Mouse (Mus musculus): ENCODE results near the gene Acrbp. TPM values are rescaled to one million over a fixed set of nuclear protein-coding genes. Genes with fewer than 3 reads are reported as not detected.
A peak's percentile ranks its signal among the peaks of the same experiment; 100 is the strongest.
"Not testable (repeated sequence)": the region's sequence is repeated elsewhere in the genome, so short reads cannot be mapped to it uniquely, and the experiment has no call there.

Acrbp gene
- 21.9 and 26.2 TPM in 2 replicates for polyA plus RNA-seq (2015; fragmentation: Nextera tagmentation; extraction: Ambion mirVana)

DNA sequence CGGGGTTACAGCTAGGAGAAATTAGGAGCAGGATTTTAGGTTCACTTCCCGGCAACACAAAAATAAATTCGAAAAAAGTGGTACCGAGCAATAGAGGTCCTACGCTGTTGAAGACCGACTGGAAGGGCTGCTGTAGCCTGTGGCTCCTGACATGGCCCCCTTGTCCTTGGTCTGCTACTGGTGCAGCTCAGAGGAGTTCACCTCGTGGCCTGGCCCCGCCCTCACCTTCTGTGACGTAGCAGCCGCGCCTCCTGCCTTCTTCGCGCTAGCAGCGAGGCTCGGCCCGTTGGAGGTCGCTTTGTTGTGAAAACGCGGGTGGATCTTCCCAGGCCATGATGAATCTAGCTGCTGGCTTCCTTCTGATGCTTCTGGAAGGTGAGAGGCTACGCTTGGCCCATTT, at the start of gene Acrbp:
TSS of gene Acrbp (plus strand) at position 12 of the 400 bp plus-strand sequence.
- no peak within 1 kb of the TSS for H3K9ac ChIP-seq (replicated peaks)

DNA sequence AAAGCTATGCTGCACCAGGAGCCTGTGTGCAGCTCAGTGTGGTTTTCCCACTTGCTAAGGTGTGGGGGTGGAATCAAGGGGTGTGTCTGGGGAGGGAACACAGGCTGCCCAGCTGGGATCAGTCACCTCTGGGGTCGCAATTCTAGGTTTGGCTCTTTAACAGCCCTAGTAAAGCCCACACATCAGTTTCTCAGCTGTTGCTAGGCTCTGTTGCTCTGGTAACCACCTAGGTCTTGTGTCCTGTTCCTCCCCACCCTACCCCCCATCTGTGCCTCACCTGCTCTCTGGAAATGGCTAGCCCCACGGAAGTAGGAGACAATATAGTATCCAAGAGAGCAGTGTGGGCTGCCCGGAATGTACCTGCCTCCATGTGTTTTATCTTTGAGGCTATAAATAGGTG, 45.8 kb upstream of the Acrbp start:
- Histone ChIP-seq H3K9me3 (no peaks in the 10 kb centered on the region), H3K4me3 (no peak overlapping the region), H3K9ac (replicated peaks) (no peak overlapping the region; the same call in 1 of the 2 replicates), H3K27ac (replicated peaks) (no peak overlapping the region), H3K36me3 (no peaks in the 10 kb centered on the region), H3K27me3 (peaks cover 21% of the 10 kb centered on the region), H3K4me1 (peaks cover 15% of the 10 kb centered on the region), H3K4me2 (replicated peaks) (no peak overlapping the region)
- 43% methylated on average over 3 of the region's 3 CpGs for WGBS
- no peak for ATAC-seq (replicated peaks)

More for the DNA sequence above, at the start of gene Acrbp:
- no peak within 1 kb of the TSS for H3K4me2 ChIP-seq (replicated peaks)
- no peak within 1 kb of the TSS for H3K4me3 ChIP-seq
- 39% methylated on average over 20 of the region's 20 CpGs for WGBS
- no peak for ATAC-seq (replicated peaks)
- H3K4me1 ChIP-seq, result peaks cover 3% of the 10 kb centered on the region; the same call in 1 of the 2 replicates
- no peak within 1 kb of the TSS for H3K27ac ChIP-seq (replicated peaks)
- peaks cover 90% of the 10 kb centered on the region for H3K36me3 ChIP-seq
- no peaks in the 10 kb centered on the region for H3K27me3 ChIP-seq
- H3K9me3 ChIP-seq, result no peaks in the 10 kb centered on the region

DNA sequence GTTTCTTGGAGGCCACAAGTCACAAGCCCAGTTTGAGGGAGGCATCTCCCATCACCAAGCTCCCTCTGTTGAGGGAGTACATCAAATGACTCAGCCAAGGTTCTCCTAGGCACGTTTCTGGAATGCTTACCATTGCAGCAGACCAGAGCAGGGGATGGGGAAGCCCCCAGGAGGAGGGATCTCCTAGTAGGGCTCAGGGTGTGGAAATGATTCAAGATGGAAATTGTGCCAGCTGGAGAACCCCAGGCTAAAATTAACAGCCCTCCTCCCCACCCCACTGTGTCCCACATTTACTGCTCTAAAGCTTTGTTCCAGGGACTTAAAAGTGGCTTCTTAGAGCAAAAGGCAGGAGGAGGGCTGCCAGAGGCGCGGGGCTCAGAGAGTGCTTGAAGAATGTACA, 44.4 kb upstream of the Acrbp start:
- no peak overlapping the region for H3K4me3 ChIP-seq
- H3K9ac ChIP-seq (replicated peaks), result no peak overlapping the region
- ATAC-seq (replicated peaks), result no peak
- H3K27ac ChIP-seq (replicated peaks), result no peak overlapping the region
- peaks cover 10% of the 10 kb centered on the region; the same call in 1 of the 2 replicates for H3K27me3 ChIP-seq
- 47% methylated on average over 3 of the region's 3 CpGs for WGBS
- peaks cover 16% of the 10 kb centered on the region for H3K4me1 ChIP-seq
- H3K4me2 ChIP-seq (replicated peaks), result no peak overlapping the region
- no peaks in the 10 kb centered on the region for H3K36me3 ChIP-seq
- H3K9me3 ChIP-seq, result no peaks in the 10 kb centered on the region

DNA sequence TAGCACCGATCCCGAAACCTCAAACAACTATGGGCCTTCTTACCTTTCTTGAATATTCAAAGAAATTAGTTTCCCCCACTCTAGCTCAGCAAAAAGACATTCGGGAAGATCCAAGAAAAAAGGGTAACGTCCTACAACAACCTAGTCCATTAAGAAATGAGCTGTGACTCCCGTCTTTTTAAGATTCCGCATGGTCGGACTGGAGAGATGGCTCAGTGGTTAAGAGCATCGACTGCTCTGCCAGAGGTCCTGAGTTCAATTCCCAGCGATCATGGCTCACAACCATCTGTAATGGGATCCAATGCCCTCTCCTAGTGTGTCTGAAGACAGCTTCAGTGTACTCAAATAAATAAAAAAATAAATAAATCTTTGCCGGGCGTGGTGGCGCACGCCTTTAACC, 41.4 kb upstream of the Acrbp start:
- peak overlapping the region; percentile 86 for H3K9ac ChIP-seq (replicated peaks)
- H3K27ac ChIP-seq (replicated peaks), result peak overlapping the region; percentile 99
- H3K27me3 ChIP-seq, result no peaks in the 10 kb centered on the region
- WGBS, result 45% methylated on average over 13 of the region's 13 CpGs
- peak overlapping the region; percentile 83 for H3K4me2 ChIP-seq (replicated peaks)
- peak overlapping the region; percentile 91 for H3K4me3 ChIP-seq
- ATAC-seq (replicated peaks), result peak; percentile 0; the same call in 1 of the 2 replicates
- H3K36me3 ChIP-seq, result peaks cover 16% of the 10 kb centered on the region
- no peaks in the 10 kb centered on the region for H3K9me3 ChIP-seq
- peaks cover 45% of the 10 kb centered on the region for H3K4me1 ChIP-seq

DNA sequence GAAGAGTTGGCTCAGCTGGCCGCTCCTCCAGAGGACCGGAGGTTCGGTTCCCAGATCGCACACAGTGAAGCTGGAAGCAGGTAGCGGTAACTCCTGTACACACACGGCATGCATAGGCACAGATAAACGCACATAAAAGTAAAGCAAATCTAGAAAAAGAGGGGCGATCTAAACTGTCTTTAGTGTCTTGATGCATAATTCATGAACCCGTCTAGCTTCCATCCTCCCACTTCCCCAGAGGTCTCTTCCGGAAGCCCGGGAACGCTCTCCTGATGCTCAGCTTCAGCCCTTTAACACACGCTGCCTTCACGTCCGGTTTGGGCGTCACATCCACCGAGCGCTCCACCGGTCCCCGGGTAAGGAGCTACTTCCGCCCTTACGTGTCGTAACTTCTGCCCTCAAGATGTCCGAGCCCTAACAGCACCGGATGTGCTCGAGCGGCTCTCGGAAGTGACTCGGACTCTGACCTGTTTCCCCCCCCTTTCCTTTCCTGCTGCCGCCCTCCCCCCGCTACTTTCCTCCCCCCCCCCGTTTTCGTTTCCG, 40.8 kb upstream of the Acrbp start:
- Histone ChIP-seq H3K27me3 (no peaks in the 10 kb centered on the region), H3K9ac (replicated peaks) (peak overlapping the region; percentile 86), H3K4me1 (peaks cover 45% of the 10 kb centered on the region), H3K4me3 (peak overlapping the region; percentile 91), H3K9me3 (no peaks in the 10 kb centered on the region), H3K36me3 (peaks cover 17% of the 10 kb centered on the region), H3K4me2 (replicated peaks) (peak overlapping the region; percentile 83), H3K27ac (replicated peaks) (peak overlapping the region; percentile 99)
- peak; percentile 98 for ATAC-seq (replicated peaks)
- WGBS, result 2% methylated on average over 33 of the region's 34 CpGs

DNA sequence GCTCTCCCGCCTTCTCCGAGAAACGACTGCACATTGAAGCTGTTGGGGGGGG, 40.5 kb upstream of the Acrbp start, which contains the start of gene Zfp384:
TSS of gene Zfp384 (plus strand) at position 17 of the 52 bp plus-strand sequence.
- peak within 1 kb of the TSS; percentile 99 for H3K27ac ChIP-seq (replicated peaks)
- peaks cover 45% of the 10 kb centered on the region for H3K4me1 ChIP-seq
- no peaks in the 10 kb centered on the region for H3K27me3 ChIP-seq
- H3K9me3 ChIP-seq, result no peaks in the 10 kb centered on the region
- 0% methylated on average over 3 of the region's 3 CpGs for WGBS
- peak within 1 kb of the TSS; percentile 91 for H3K4me3 ChIP-seq
- H3K4me2 ChIP-seq (replicated peaks), result peak within 1 kb of the TSS; percentile 83
- peak within 1 kb of the TSS; percentile 86 for H3K9ac ChIP-seq (replicated peaks)
- ATAC-seq (replicated peaks), result no peak
- peaks cover 17% of the 10 kb centered on the region for H3K36me3 ChIP-seq

DNA sequence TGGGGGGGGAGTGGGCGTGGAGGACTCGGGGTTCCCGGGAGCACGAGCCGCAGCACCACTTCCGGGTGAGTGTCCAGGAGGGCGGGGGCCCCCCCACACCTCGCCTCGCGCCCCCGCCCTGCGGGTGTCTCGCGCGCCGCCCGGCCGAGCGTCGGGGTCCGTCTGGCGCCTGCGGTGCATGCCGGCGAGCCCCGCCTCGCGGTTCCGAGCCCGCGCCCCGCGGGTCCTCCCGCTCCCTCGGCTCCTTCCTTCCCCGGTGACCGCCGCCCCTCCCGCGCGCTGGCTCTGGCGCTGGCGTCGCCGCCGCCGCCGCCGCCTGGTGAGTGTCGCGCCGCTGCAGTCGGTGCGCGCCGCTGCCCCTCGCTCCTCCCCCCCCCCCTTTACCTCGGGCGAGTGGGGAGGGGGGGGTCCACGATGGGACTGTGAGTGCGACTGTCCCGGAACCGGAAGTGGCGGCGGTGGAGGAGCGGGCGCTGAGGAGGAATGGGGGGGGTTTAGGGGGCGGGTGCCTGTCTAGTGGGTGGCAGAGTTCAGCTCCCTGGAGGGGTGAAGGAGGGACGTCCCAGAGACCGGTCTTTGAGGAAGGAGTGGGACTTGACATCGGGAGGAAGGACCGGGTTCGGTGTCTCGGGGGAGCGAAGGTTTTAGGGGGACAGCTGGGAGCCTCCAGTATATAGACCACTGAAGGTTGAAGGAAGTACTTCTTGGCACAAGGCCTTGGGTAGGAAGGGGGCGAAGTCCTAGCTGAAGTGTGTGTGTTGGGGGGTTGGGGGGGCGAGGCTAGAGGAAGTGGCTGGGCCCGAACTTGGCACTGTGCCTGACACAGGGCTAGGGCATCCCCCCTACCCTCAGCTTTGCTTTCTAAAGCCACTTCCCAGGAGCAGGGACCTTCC, 40.1 kb upstream of the Acrbp start:
- Histone ChIP-seq H3K4me3 (peak overlapping the region; percentile 91), H3K4me1 (peaks cover 45% of the 10 kb centered on the region), H3K9me3 (no peaks in the 10 kb centered on the region), H3K27ac (replicated peaks) (peak overlapping the region; percentile 99), H3K9ac (replicated peaks) (peak overlapping the region; percentile 86), H3K4me2 (replicated peaks) (peak overlapping the region; percentile 83), H3K36me3 (peaks cover 17% of the 10 kb centered on the region), H3K27me3 (no peaks in the 10 kb centered on the region)
- 2% methylated on average over 55 of the region's 78 CpGs for WGBS
- ATAC-seq (replicated peaks), result peak; percentile 81

DNA sequence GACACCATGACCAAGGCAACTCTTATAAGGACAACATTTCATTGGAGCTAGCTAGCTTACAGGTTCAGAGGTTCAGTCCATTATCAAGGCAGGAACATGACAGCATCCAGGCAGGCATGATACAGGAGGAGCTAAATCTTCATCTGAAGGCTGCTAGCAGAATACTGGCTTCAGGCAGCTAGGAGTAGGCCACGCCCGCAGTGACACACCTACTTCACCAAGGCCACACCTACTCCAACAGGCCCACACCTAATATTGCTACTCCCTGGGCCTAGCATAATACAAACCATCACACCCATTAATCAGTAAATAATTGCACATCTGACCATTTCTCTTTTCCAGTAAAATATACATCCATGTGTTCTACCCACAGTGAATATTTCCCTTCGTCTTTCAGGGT, 31.8 kb upstream of the Acrbp start:
- Histone ChIP-seq H3K4me2 (replicated peaks) (no peak overlapping the region), H3K9ac (replicated peaks) (no peak overlapping the region), H3K9me3 (no peaks in the 10 kb centered on the region), H3K4me3 (no peak overlapping the region), H3K36me3 (peaks cover 51% of the 10 kb centered on the region), H3K27me3 (no peaks in the 10 kb centered on the region), H3K27ac (replicated peaks) (no peak overlapping the region), H3K4me1 (peaks cover 3% of the 10 kb centered on the region)
- ATAC-seq (replicated peaks), result no peak
- 95% methylated on average over 3 of the region's 3 CpGs for WGBS

DNA sequence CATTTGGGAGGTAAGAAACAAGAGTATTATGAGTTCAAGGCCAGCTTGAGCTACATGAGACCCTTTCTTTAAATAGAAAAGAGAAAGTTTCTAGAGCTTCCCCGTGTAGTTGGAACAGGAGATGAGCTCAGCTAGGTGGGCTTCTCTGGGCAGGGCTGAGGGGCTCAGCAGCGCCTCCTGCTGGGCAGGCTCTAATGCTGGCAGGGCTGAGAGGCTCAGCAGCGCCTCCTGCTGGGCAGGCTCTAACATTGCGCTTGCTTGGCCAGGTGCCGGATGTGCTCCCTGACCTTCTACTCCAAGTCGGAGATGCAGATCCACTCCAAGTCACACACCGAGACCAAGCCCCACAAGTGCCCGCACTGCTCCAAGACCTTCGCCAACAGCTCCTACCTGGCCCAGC, 19.0 kb upstream of the Acrbp start:
- H3K4me3 ChIP-seq; H3K4me1 ChIP-seq; H3K9ac ChIP-seq (replicated peaks); H3K27ac ChIP-seq (replicated peaks); H3K9me3 ChIP-seq; ATAC-seq (replicated peaks); H3K27me3 ChIP-seq; H3K4me2 ChIP-seq (replicated peaks): not testable (repeated sequence)
- WGBS, result 33% methylated on average over 7 of the region's 9 CpGs
- peaks cover 61% of the 10 kb centered on the region for H3K36me3 ChIP-seq

DNA sequence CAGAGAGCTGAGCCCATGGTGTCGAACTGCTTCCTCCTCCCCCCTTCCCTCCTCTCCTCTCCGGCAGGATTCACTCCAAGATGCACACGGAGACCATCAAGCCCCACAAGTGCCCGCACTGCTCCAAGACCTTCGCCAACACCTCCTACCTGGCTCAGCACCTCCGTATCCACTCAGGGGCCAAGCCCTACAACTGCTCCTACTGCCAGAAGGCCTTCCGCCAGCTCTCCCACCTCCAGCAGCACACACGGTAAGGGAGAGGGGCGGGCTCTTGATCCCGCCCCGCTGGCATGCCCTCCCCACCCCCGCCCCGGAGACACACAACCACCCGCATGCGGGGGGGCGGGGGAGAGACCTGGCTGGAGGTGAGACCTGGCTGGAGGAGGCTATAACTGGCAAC, 17.9 kb upstream of the Acrbp start:
- Histone ChIP-seq H3K4me2 (replicated peaks) (no peak overlapping the region), H3K27ac (replicated peaks) (no peak overlapping the region), H3K9ac (replicated peaks) (no peak overlapping the region), H3K27me3 (no peaks in the 10 kb centered on the region), H3K36me3 (peaks cover 60% of the 10 kb centered on the region), H3K9me3 (no peaks in the 10 kb centered on the region), H3K4me1 (no peaks in the 10 kb centered on the region), H3K4me3 (no peak overlapping the region)
- 90% methylated on average over 16 of the region's 16 CpGs for WGBS
- ATAC-seq (replicated peaks), result no peak

DNA sequence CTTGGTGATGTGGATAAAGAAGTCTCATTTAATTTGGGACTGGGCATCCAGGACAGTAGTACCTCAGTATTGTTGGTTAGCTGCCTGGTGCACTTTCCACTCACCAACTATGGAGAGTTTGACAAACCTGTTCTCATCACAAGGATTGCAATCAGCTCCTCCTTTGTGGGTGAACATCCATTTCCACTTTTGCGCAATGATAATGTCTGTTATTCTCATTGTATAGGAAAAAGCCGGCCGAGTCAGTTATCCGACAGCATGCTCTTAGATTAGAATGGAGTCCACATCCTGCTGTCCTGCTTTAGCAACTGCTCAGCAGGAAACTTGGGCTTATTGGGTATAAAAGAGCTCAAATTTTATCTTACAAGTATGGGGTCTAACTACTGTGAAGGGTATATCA, 10.8 kb upstream of the Acrbp start:
- Histone ChIP-seq H3K9ac (replicated peaks) (no peak overlapping the region), H3K4me1 (peaks cover 24% of the 10 kb centered on the region), H3K27ac (replicated peaks) (peak overlapping the region; percentile 66; the same call in 1 of the 2 replicates), H3K36me3 (peaks cover 34% of the 10 kb centered on the region), H3K27me3 (no peaks in the 10 kb centered on the region), H3K4me2 (replicated peaks) (peak overlapping the region; percentile 55), H3K4me3 (peak overlapping the region; percentile 63; the same call in 1 of the 2 replicates), H3K9me3 (no peaks in the 10 kb centered on the region)
- no peak for ATAC-seq (replicated peaks)
- 94% methylated on average over 4 of the region's 4 CpGs for WGBS

DNA sequence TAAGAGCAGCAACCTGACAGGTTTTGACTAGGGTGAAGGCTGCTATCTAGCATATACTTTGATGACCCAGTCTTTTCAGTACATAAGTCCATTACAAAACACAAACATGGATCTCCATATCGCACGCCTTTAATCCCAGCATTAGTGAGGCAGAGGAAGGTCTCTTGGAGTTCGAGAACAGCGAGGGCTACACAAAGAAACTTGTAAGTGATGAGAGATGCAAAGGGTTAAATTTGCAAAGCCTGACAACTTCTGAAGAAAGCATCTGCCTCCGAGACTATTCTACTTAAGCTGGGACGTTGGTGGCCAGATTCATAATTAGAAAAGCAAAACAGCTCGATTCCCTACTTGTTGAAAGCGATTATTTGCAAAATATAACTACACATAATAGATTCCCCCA, 10.4 kb upstream of the Acrbp start:
- Histone ChIP-seq H3K4me3 (peak overlapping the region; percentile 63), H3K4me2 (replicated peaks) (peak overlapping the region; percentile 55), H3K4me1 (peaks cover 24% of the 10 kb centered on the region), H3K27me3 (no peaks in the 10 kb centered on the region), H3K36me3 (peaks cover 34% of the 10 kb centered on the region), H3K27ac (replicated peaks) (peak overlapping the region; percentile 66), H3K9ac (replicated peaks) (no peak overlapping the region), H3K9me3 (no peaks in the 10 kb centered on the region)
- 7% methylated on average over 8 of the region's 8 CpGs for WGBS
- ATAC-seq (replicated peaks), result peak; percentile 20

Measured in forebrain, embryonic 15.5 days (tissue).